Mouse (Mus musculus): Measurements from ENCODE around the gene Hebp2. TPM values are rescaled to one million over a fixed set of nuclear protein-coding genes. Genes with fewer than 3 reads are reported as not detected.

Gene Hebp2
- total and polyA plus RNA-seq, 3 experiments, result 0.08 TPM; not detected in 2

- no peak overlapping the region for H3K27ac ChIP-seq (ENCODE audit: insufficient read depth, low read depth)
- H3K4me3 ChIP-seq (replicated peaks in 1 of 3; ENCODE audit: low read depth in 2 of 3, low read length in 2 of 3, poor library complexity in 1 of 3), result no peak overlapping the region
- dilution Hi-C loops (cut with MboI; ENCODE audit: extremely low pct_ligation_motif_present, extremely low pct_unique_long_range_greater_than_20kb, low sequenced_read_pairs) (no loop called here), in situ Hi-C loops (cut with MboI; ENCODE audit: low pct_ligation_motif_present, low pct_unique_long_range_greater_than_20kb, low sequenced_read_pairs) (no loop called here)
- no peaks in the 10 kb centered on the region for H3K9me3 ChIP-seq (replicated peaks; ENCODE audit: low read length)
- H3K79me2 ChIP-seq (replicated peaks; ENCODE audit: control insufficient read depth, extremely low read depth, insufficient read depth, poor library complexity, severe bottlenecking), result no peaks in the 10 kb centered on the region
- TF ChIP-seq POLR2A (IDR thresholded peaks at IDR 0.05; ENCODE audit: low read depth, low read length) (no peak), GABPA (IDR thresholded peaks at IDR 0.05; ENCODE audit: insufficient replicate concordance, low read depth, low read length) (no peak), JUND (conservative IDR thresholded peaks at IDR 0.05; ENCODE audit: low read depth, low read length) (no peak), ZMIZ1 (IDR thresholded peaks at IDR 0.05; ENCODE audit: low read depth, low read length) (no peak), USF1 (IDR thresholded peaks at IDR 0.05; ENCODE audit: low read depth, low read length) (no peak), ZKSCAN1 (IDR thresholded peaks at IDR 0.05; ENCODE audit: borderline replicate concordance, low read depth, low read length) (no peak), MXI1 (IDR thresholded peaks at IDR 0.05; ENCODE audit: low read depth, low read length) (no peak), POLR2AphosphoS2 (IDR thresholded peaks at IDR 0.05; ENCODE audit: low read depth, low read length) (no peak), EP300 (IDR thresholded peaks at IDR 0.05; ENCODE audit: low read length) (no peak), SIN3A (IDR thresholded peaks at IDR 0.05; ENCODE audit: low read length) (no peak), CTCF (conservative IDR thresholded peaks at IDR 0.05 in 1 of 2, IDR thresholded peaks at IDR 0.05 in 1 of 2; ENCODE audit: low read depth in 2 of 2, low read length in 2 of 2) (no peak), MEF2A (IDR thresholded peaks at IDR 0.05; ENCODE audit: borderline replicate concordance, low read depth, low read length) (no peak), UBTF (IDR thresholded peaks at IDR 0.05; ENCODE audit: low read depth, low read length) (no peak), TBP (conservative IDR thresholded peaks at IDR 0.05; ENCODE audit: low read depth, low read length) (no peak), MYC (IDR thresholded peaks at IDR 0.05; ENCODE audit: low read depth, low read length) (no peak), SMC3 (IDR thresholded peaks at IDR 0.05; ENCODE audit: low read depth, low read length) (no peak), NRF1 (IDR thresholded peaks at IDR 0.05; ENCODE audit: low read depth, low read length) (no peak), ELF1 (IDR thresholded peaks at IDR 0.05; ENCODE audit: low read depth, low read length) (no peak), RCOR1 (conservative IDR thresholded peaks at IDR 0.05; ENCODE audit: low read depth, low read length) (no peak), BHLHE40 (IDR thresholded peaks at IDR 0.05; ENCODE audit: low read depth, low read length) (no peak)
- H3K4me2 ChIP-seq (ENCODE audit: insufficient read depth, low read depth, poor library complexity, severe bottlenecking), result no peak overlapping the region
- no peak for DNase-seq (ENCODE audit: extremely low read depth)
- no peaks in the 10 kb centered on the region for H3K36me3 ChIP-seq (replicated peaks in 1 of 2; ENCODE audit: control insufficient read depth in 1 of 2, insufficient read depth in 1 of 2, low read length in 1 of 2)
- no peaks in the 10 kb centered on the region for H3K4me1 ChIP-seq (ENCODE audit: control insufficient read depth in 1 of 2, insufficient read depth in 2 of 2)
- H3K9ac ChIP-seq (ENCODE audit: insufficient read depth, low read depth), result no peak overlapping the region
- H3K27me3 ChIP-seq (replicated peaks), result no peaks in the 10 kb centered on the region
Measured at GRCm38 (mm10) chr10:18522556-18522955, 23.3 kb downstream of the Hebp2 start.

- Histone ChIP-seq H3K27ac (ENCODE audit: insufficient read depth, low read depth) (no peak overlapping the region), H3K9me3 (replicated peaks; ENCODE audit: low read length) (no peaks in the 10 kb centered on the region), H3K4me1 (ENCODE audit: control insufficient read depth in 1 of 2, insufficient read depth in 2 of 2) (peaks cover 0 to 2% of the 10 kb centered on the region in 2 experiments; a peak in 1 of 4 replicates), H3K4me3 (replicated peaks in 1 of 3; ENCODE audit: low read depth in 2 of 3, low read length in 2 of 3, poor library complexity in 1 of 3) (no peak overlapping the region), H3K36me3 (replicated peaks in 1 of 2; ENCODE audit: control insufficient read depth in 1 of 2, insufficient read depth in 1 of 2, low read length in 1 of 2) (no peaks in the 10 kb centered on the region), H3K79me2 (replicated peaks; ENCODE audit: control insufficient read depth, extremely low read depth, insufficient read depth, poor library complexity, severe bottlenecking) (no peaks in the 10 kb centered on the region), H3K27me3 (replicated peaks) (no peaks in the 10 kb centered on the region), H3K9ac (ENCODE audit: insufficient read depth, low read depth) (no peak overlapping the region), H3K4me2 (ENCODE audit: insufficient read depth, low read depth, poor library complexity, severe bottlenecking) (no peak overlapping the region)
- dilution Hi-C loops (cut with MboI; ENCODE audit: extremely low pct_ligation_motif_present, extremely low pct_unique_long_range_greater_than_20kb, low sequenced_read_pairs), result no loop called here
- in situ Hi-C loops (cut with MboI; ENCODE audit: low pct_ligation_motif_present, low pct_unique_long_range_greater_than_20kb, low sequenced_read_pairs), result no loop called here
- DNase-seq (ENCODE audit: extremely low read depth), result no peak
- no peak for TF ChIP-seq HCFC1 (IDR thresholded peaks at IDR 0.05; ENCODE audit: low read depth, low read length)
- no peak for TF ChIP-seq SMC3 (IDR thresholded peaks at IDR 0.05; ENCODE audit: low read depth, low read length)
Measured at GRCm38 (mm10) chr10:18511496-18511895, 34.4 kb downstream of the Hebp2 start.
